Mouse (Mus musculus) left cerebral cortex, postnatal 4 days (tissue): ENCODE results near the gene Pirt. TPM values are rescaled to one million over a fixed set of nuclear protein-coding genes. Genes with fewer than 3 reads are reported as not detected.

ENCODE experiments used
- DNase-seq: peaks from one replicate; pipeline ENCODE4 v3.0.0-alpha.2; 2022
- intact Hi-C: fragments of 180-260 bp; cut with DNase I; formaldehyde crosslinking; loops from one replicate; pipeline ENCODE4 v1.15.1; 2025
- total RNA-seq, 2 experiments: library from RNA; stranded (reverse); gene quantifications; 2 replicates each; pipeline ENCODE4 v1.2.3; 2021

Gene Pirt
- total RNA-seq, 2 experiments from 2014 or later = 0.14 TPM; not detected in 1

- DNase-seq = no peak
- intact Hi-C loops = no loop called here
Observed at GRCm38 (mm10) chr11:66945224-66945767, 33.5 kb downstream of the Pirt start.

GRCm38 (mm10) chr11:66946521-66946920 lies 34.7 kb downstream of the Pirt start:
- no peak for DNase-seq
- intact Hi-C loops = no loop called here

GRCm38 (mm10) chr11:66946922-66947321 lies 35.1 kb downstream of the Pirt start:
- DNase-seq = no peak
- intact Hi-C loops = no loop called here

- intact Hi-C loops = no loop called here
- DNase-seq = no peak
Observed at GRCm38 (mm10) chr11:66956303-66956702, 44.5 kb downstream of the Pirt start, which contains the start of gene Tmem238l. TSS of gene Tmem238l (plus strand) at chr11:66956638.

GRCm38 (mm10) chr11:66960797-66961196 lies 49.0 kb downstream of the Pirt start:
- intact Hi-C loops = no loop called here
- DNase-seq = no peak

GRCm38 (mm10) chr11:66961447-66962176 lies 49.8 kb downstream of the Pirt start:
- no peak for DNase-seq
- intact Hi-C loops = no loop called here

GRCm38 (mm10) chr11:66963462-66963861 lies 51.7 kb downstream of the Pirt start:
- DNase-seq = no peak
- intact Hi-C loops = no loop called here

- no peak for DNase-seq
- intact Hi-C loops = no loop called here
Observed at GRCm38 (mm10) chr11:66966500-66967116, 54.8 kb downstream of the Pirt start.

GRCm38 (mm10) chr11:66968575-66968974 lies 56.8 kb downstream of the Pirt start:
- no peak for DNase-seq
- intact Hi-C loops = no loop called here

- intact Hi-C loops = no loop called here
Observed at GRCm38 (mm10) chr11:66973507-66973906, 61.7 kb downstream of the Pirt start.

GRCm38 (mm10) chr11:66975606-66976330 lies 64.0 kb downstream of the Pirt start:
- intact Hi-C loops = no loop called here
- DNase-seq = no peak

More at GRCm38 (mm10) chr11:66973507-66973906, 61.7 kb downstream of the Pirt start:
- no peak for DNase-seq

Other genes with a start within 250 kb of the Pirt start
- gene Tmem238l, start 44.7 kb downstream of the Pirt start, total RNA-seq = not detected
- under 1 TPM; 0.52 to 0.74 TPM for gene Tmem220, start 113.2 kb downstream of the Pirt start, total RNA-seq
- gene Adprm, start 140.6 kb downstream of the Pirt start, total RNA-seq = 10 to 100 TPM; 24.1 to 26.2 TPM
- gene Sco1, start 140.7 kb downstream of the Pirt start, total RNA-seq = 10 to 100 TPM in 1 of 2 experiments, 1 to 10 TPM in 1; 9.9 to 12.0 TPM
- 1 to 10 TPM; 2.2 to 2.4 TPM for gene Myh3, start 166.3 kb downstream of the Pirt start, total RNA-seq